ENCODE assay signal across 21 mouse cellular contexts in genomic region chr5:128512606-128513005, GRCm38 (mm10).
"Had no signal": no experiment of that assay in that cellular context is flagged by ENCODE, and none has a peak within 500 bp of the region (broad histone marks: within the 10 kb centered on the region; RNA-seq: fewer than 3 reads in every experiment).

No protein-coding gene starts in this region.

- H3K27ac ChIP-seq: heart, adult 2 months; heart, embryonic 13.5 days; heart, embryonic 15.5 days; hindbrain, embryonic 13.5 days; hindbrain, embryonic 15.5 days; hindbrain, postnatal 0 days; kidney, embryonic 15.5 days; kidney, postnatal 0 days; limb, embryonic 13.5 days; limb, embryonic 15.5 days had no signal

- H3K4me3 ChIP-seq: heart, adult 2 months; heart, embryonic 13.5 days; heart, embryonic 15.5 days; hindbrain, embryonic 13.5 days; hindbrain, embryonic 15.5 days; kidney, embryonic 15.5 days; limb, embryonic 13.5 days; limb, embryonic 15.5 days had no signal

- DNase-seq: forebrain, postnatal 0 days; gastrocnemius, postnatal 14 days; gastrocnemius, postnatal 36 days; heart, adult 11 months; heart, adult 2 months; heart, postnatal 14 days; heart, postnatal 36 days; kidney, adult 11 months; kidney, adult 2 months; kidney, adult 9 months; kidney, postnatal 14 days; kidney, postnatal 36 days had no signal
